Mouse (Mus musculus) layer of hippocampus, postnatal 36 days (tissue): ENCODE measurements around the gene Npnt. TPM values are rescaled to one million over a fixed set of nuclear protein-coding genes. Genes with fewer than 3 reads are reported as not detected.

Experiments used
- DNase-seq, 2 experiments: peaks; one replicate each; pipeline ENCODE4 v3.0.0; 2022
- total RNA-seq, 2 experiments: library from RNA; stranded (reverse); gene quantifications; 2 replicates each; pipeline ENCODE4 v1.2.3; 2021

Npnt gene
- total RNA-seq, 2 experiments from 2014 or later: 14.3 to 19.8 TPM

DNA sequence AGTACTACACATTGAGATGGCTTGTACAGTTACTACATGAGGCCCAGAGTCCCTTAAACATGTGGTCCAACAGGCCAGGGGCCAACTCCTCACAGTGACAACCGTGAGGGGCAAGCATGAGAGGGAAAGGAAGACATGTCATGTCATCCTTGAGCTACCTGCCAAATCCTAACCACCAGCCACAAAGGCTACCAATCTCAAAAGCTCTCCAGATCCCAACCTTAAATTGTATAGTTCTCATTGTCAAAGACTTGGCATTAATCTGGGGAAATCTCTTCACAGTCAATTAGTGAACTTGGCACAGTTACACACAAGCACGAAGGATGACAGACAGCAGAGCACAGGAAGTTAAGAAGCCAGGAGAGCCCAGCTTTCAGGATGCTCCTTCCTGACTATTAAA is 15.4 kb downstream of the Npnt start:
- no peak for DNase-seq

DNA sequence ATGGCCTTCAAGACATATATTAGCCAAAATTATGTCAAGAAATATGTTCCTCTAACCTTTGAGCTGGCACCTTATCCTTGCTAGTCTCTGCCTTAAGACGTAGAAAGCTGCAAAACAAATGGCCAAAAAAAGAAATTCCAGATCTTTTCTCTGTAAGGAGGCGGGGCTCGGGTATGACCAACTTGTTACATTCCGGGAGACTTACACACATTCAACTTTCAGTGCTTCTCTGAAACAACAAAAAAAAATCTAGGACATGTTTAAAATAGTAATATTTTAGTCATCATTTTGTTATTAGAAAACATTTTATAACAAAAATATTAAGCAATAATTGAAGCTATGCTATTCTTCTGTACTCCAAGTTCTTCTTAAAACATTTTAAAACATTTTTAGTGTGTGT is 18.6 kb downstream of the Npnt start:
- no peak for DNase-seq

DNA sequence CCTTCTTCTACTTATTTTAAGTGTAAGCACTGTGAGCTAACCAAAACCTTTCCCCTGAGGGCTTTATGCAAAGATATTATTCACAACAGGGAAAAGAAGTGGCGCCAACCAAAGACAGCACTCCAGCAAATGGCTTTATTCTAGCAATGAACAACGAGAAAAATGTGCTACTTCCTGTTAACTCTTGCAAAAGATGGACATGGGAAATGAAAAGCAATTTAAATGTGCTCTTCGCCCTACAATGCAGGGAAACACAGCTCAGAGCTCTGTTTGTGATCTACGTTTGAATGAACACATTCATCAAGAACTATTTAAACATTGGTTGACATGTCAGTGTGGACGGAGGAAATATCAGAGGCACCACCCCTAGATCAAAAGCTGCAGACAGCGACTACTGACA is 20.2 kb downstream of the Npnt start:
- DNase-seq: no peak

DNA sequence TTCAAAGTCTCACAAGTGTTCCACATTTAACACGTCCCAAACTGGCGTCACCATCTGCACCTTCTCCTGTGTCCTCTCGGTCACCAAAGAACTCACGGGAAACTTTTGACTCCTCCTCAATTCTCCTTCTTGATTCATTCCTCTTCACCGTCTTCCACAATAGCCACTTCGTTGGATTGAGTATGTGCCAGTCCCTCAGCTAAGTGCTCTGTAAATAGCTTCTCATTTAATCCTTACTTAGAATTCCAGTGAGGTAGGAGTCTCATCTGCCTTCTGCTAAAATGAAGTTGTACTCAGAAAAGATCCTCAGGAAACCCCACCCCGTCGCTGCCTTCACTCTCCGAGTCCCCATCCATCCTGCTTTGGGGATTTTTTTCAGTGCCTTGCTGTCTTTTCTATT is 21.9 kb downstream of the Npnt start:
- DNase-seq: no peak

DNA sequence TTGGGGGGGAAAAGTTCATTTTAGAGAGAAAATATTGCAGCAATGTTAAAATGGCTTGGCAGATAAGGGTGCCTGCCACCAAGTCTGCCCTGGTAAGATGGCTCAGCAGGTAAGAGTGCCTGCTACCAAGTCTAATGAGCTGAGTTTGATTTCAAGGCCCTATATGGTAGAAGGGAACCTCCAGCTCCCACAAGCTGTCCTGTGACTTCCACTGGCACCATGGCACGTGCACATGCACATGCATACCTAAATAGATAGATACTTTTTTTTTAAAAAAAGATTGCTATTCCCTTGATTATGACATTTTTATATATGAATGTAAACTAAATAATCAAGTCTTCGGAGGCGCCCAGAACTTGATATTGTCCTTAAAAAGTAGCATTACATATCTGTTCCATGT is 30.3 kb downstream of the Npnt start:
- DNase-seq: no peak

- DNase-seq: no peak
Observed at GRCm38 (mm10) chr3:132919240-132919639, 30.9 kb downstream of the Npnt start.

GRCm38 (mm10) chr3:132917356-132918090 is 32.6 kb downstream of the Npnt start:
- DNase-seq: no peak

GRCm38 (mm10) chr3:132915661-132916060 is 34.4 kb downstream of the Npnt start:
- no peak for DNase-seq

- DNase-seq: no peak
Observed at GRCm38 (mm10) chr3:132912420-132912819, 37.7 kb downstream of the Npnt start.

- no peak for DNase-seq
Observed at GRCm38 (mm10) chr3:132911716-132912115, 38.4 kb downstream of the Npnt start.

GRCm38 (mm10) chr3:132910727-132911126 is 39.4 kb downstream of the Npnt start:
- DNase-seq: no peak

GRCm38 (mm10) chr3:132909736-132910135 is 40.4 kb downstream of the Npnt start:
- no peak for DNase-seq

GRCm38 (mm10) chr3:132907506-132908203 is 42.4 kb downstream of the Npnt start:
- DNase-seq: no peak

DNA sequence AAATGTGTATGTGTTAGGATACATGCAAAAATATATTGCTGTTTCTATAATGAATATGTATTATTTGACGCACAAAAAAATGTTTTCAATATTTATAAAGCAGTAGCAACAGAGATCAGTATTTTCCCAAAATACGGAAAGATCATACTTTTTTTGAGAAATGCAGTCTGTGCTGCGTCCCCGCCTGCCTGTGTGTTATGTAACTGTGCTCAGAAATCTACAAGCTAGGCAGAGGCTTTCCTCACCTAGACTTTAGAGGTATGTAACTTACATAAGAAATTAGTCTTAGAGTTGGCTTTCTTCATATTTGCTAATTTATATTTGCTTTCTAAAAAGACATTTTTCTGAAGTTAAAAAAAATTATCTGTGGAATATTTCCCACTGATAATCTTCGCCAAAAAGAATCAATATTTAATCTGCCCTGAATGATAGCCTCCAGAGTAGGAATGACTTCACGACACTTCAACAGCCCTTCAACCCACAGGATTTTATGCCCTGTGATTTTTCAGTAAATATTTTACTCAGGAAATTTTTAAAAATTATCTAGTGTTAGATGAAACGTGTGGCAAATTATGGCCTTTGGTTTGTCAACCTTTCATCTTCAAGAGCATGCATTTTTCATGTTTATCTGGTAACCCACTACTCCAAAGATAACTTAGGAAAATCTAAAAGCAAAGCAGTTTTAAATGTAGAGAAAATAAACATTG is 44.7 kb downstream of the Npnt start:
- no peak for DNase-seq

DNA sequence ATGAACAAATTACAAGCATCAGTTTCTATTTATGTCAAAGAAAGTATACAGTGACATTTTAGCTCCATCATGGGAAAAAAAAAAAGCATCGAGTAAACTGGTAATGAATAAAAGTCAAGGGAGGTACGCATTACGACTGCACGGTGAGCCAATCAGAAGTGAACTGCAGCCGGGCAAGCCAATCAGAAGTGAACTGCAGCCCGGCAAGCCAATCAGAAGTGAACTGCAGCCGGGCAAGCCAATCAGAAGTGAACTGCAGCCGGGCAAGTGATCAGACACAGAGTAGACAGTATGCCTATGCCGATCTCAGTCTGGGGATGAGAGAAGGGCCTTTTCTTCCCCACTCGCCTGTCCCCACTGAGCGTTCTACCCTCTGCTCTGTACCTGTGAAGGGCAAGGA is 46.7 kb downstream of the Npnt start:
- no peak for DNase-seq

- DNase-seq: no peak
Observed at GRCm38 (mm10) chr3:132902921-132903320, 47.2 kb downstream of the Npnt start.

DNA sequence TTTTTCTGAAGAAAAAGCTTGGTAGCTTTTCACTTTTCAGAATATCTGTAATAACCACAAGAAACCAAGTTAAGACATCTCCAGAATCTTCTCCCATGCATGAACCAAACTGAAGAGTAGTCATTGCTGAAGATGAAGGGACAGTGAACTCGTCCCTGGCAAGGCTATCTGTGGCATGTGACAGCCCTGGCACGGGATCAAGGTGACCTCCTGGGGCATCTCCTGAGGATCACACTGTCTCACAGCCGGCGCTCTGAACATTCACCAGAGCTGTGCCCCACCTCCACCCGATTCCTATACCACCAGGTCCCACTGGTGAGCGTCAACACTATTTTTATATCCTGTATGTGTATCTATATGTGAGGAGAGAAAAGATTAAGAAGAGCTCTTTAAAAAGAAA is 47.9 kb downstream of the Npnt start:
- DNase-seq: no peak

DNA sequence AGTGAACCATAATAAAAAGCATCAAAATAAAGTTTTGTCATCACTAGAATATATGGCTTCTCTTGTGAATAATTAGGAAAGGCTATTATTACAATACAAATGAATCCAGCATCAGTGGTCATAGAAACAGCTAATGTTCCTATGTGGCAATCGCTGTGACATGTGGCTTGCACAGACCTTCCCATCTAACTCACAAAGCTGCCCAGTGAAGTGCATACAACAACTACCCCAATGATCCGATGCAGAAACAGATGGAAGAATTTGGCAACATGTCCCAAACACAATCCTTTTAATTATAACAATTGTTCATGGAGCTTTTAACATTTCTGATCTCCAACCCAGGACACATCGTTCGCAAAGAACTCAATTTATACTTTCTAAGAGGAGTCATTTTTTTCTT is 52.2 kb downstream of the Npnt start:
- DNase-seq: no peak

DNA sequence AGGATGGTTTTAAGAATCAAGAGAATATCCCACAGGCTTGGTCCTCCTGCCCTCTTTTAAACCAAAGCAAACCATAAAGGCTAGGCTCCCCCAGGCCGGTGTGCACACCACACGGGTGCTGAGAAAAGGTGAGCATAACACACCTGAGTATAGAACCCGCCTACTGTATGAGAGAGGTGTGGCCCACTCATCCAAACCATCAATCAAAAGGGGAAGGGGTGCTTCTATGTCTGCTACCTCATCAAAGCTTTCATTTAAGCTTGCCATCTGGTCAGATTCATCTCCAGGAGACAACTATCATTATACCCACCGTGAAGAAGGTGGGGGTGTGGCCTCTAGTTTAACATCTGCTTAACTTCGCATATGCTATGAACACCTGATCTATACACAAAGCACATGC is 52.7 kb downstream of the Npnt start:
- DNase-seq: no peak

DNA sequence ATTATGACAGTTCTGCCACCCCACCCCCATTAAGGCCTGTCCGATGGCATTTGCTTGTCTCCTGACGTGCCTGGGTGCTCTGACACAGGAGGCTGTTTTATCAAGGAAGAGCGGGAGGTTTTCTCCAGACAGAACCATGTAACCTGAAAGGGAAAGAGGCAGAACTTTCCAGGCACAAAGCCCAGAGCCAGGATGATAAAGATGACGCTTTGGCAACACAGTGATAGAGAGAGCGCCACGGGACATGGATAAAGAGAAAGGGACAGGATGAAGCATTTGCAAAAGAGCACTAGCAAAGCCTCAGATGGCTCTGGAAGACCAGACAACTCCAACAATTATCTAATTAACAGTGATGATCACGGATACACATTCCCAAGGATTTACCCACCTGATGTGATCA is 56.0 kb downstream of the Npnt start:
- no peak for DNase-seq

DNA sequence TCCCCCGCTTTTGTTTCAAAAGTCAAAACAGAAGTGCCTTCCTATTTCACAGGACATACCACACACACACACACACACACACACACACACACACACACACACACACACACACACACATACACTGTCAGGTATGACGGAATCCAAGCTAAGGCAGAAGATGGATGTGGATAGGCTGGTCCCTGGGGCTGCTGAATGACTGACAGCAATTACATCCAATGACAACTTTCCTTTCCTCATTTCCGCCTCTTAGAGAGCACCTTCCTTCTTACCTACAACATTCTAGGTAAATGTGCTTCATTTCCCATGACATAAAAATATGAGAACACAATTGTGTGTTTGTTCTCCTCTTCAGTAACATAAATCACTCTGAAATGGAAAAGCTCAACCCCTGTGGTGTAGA is 56.4 kb downstream of the Npnt start:
- DNase-seq: no peak

GRCm38 (mm10) chr3:132893044-132893443 is 57.0 kb downstream of the Npnt start:
- no peak for DNase-seq

DNA sequence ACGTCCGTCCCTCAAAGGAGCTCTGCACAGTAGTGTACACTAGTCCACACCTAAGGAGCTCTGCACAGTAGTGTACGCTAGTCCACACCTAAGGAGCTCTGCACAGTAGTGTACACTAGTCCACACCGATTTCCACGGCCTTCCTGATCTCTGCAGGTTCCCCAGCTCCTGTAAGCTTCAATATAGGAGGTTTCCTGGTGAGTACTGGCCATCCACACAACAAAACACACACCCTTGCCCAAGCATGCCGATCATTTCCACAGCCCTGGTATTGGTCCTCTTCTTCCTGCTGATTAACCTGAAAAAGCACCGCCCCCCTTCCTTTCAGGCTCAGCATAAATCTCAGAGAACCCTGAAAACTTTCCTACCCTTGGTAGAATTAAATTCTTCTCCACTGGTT is 57.6 kb downstream of the Npnt start:
- no peak for DNase-seq
